Mouse (Mus musculus) embryonic facial prominence, embryonic 14.5 days (tissue): Measurements from ENCODE around the gene Fhad1. TPM values are rescaled to one million over a fixed set of nuclear protein-coding genes. Genes with fewer than 3 reads are reported as not detected.

Experiments used
- ATAC-seq: fragments of 200-750 bp; cut with Nextera tagmentation; 2 replicates; pipeline ENCODE4 v1.8.0; 2017; ENCODE audit warnings: low read depth, moderate number of reproducible peaks, moderate TSS enrichment
- DNase-seq: peaks from one replicate; pipeline ENCODE4 v3.0.0-alpha.2; 2015; ENCODE audit warnings: low spot score
- H3K27ac ChIP-seq: fragments of 300-500 bp; sonication (generic); replicated peaks from 2 replicates; pipeline ENCODE4 v1.5.1; 2014; ENCODE audit warnings: low read depth, mild to moderate bottlenecking, low read length, moderate library complexity
- H3K27me3 ChIP-seq: fragments of 300-500 bp; sonication (generic); replicated peaks from 2 replicates; pipeline ENCODE4 v1.6.1; 2014; ENCODE audit warnings: low read length; ENCODE audit not compliant: control insufficient read depth, insufficient read depth
- H3K36me3 ChIP-seq: fragments of 300-500 bp; sonication (generic); 2 replicates; pipeline ENCODE4 v1.6.1; 2014; ENCODE audit warnings: low read length, mixed read lengths; ENCODE audit not compliant: control insufficient read depth, insufficient read depth
- H3K4me1 ChIP-seq: fragments of 300-500 bp; sonication (generic); 2 replicates; pipeline ENCODE4 v1.6.1; 2014; ENCODE audit warnings: antibody characterized with exemption, low read length; ENCODE audit not compliant: control insufficient read depth, insufficient read depth
- H3K4me2 ChIP-seq: fragments of 300-500 bp; sonication (generic); 2 replicates; pipeline ENCODE4 v1.6.1; 2014; ENCODE audit warnings: low read depth, mild to moderate bottlenecking, low read length, moderate library complexity, mixed read lengths
- H3K4me3 ChIP-seq: fragments of 300-500 bp; sonication (generic); 2 replicates; pipeline ENCODE4 v1.5.1; 2014; ENCODE audit warnings: low read depth, mild to moderate bottlenecking, low read length
- H3K9ac ChIP-seq: fragments of 300-500 bp; sonication (generic); 2 replicates; pipeline ENCODE4 v1.6.1; 2014; ENCODE audit warnings: low read depth, mild to moderate bottlenecking, low read length, moderate library complexity, mixed read lengths
- H3K9me3 ChIP-seq: fragments of 300-500 bp; sonication (generic); 2 replicates; pipeline ENCODE4 v1.6.1; 2016; ENCODE audit warnings: low read length; ENCODE audit not compliant: control insufficient read depth
- WGBS: fragments of 180-500 bp; shearing (Covaris S2); extraction: QIAGEN DNeasy Blood & Tissue Kit; methylation state at CpG from one replicate; pipeline ENCODE4 v1.1.7; 2014; 5-methylcytosine and 5-hydroxymethylcytosine counted together
- polyA plus RNA-seq: library from polyadenylated mRNA; unstranded; fragments of >200 nt; fragmentation: Nextera tagmentation; extraction: Ambion mirVana; gene quantifications from 2 replicates; pipeline ENCODE4 v1.2.1, GENCODE M21; 2014

The Fhad1 gene
- polyA plus RNA-seq, 1 experiment from 2014 or later = 6.8 TPM

GRCm38 (mm10) chr4:141859351-141859750 is 155.5 kb downstream of the Fhad1 start:
- DNase-seq (no peak), ATAC-seq (no peak)
- Histone ChIP-seq H3K27me3 (no peaks in the 10 kb centered on the region), H3K9ac (no peak overlapping the region), H3K4me3 (no peak overlapping the region), H3K4me2 (no peak overlapping the region), H3K36me3 (peaks cover 16% of the 10 kb centered on the region; the same call in 1 of the 2 replicates), H3K9me3 (no peaks in the 10 kb centered on the region), H3K4me1 (no peaks in the 10 kb centered on the region), H3K27ac (no peak overlapping the region)
- 90% methylated on average over 11 of the region's 14 CpGs for WGBS

- Histone ChIP-seq H3K36me3 (peaks cover 16% of the 10 kb centered on the region; the same call in 1 of the 2 replicates), H3K9ac (no peak overlapping the region), H3K4me3 (no peak overlapping the region), H3K4me2 (no peak overlapping the region), H3K4me1 (no peaks in the 10 kb centered on the region), H3K27me3 (no peaks in the 10 kb centered on the region), H3K9me3 (no peaks in the 10 kb centered on the region), H3K27ac (no peak overlapping the region)
- DNase-seq = no peak
- no peak for ATAC-seq
- WGBS = 87% methylated on average over 20 of the region's 20 CpGs
Observed at GRCm38 (mm10) chr4:141858501-141858900, 156.4 kb downstream of the Fhad1 start.

GRCm38 (mm10) chr4:141857422-141857930 is 157.4 kb downstream of the Fhad1 start:
- ATAC-seq = peak; percentile 85

GRCm38 (mm10) chr4:141853437-141853836 is 161.4 kb downstream of the Fhad1 start:
- H3K4me1 ChIP-seq = no peaks in the 10 kb centered on the region
- no peak overlapping the region for H3K9ac ChIP-seq
- H3K36me3 ChIP-seq = no peaks in the 10 kb centered on the region
- no peak overlapping the region for H3K4me3 ChIP-seq
- H3K27ac ChIP-seq = no peak overlapping the region
- no peaks in the 10 kb centered on the region for H3K27me3 ChIP-seq
- H3K9me3 ChIP-seq = no peaks in the 10 kb centered on the region
- ATAC-seq (no peak), DNase-seq (peak; percentile 64)
- 76% methylated on average over 9 of the region's 9 CpGs for WGBS
- H3K4me2 ChIP-seq = no peak overlapping the region

More at GRCm38 (mm10) chr4:141857422-141857930, 157.4 kb downstream of the Fhad1 start:
- WGBS = 13% methylated on average over 10 of the region's 10 CpGs
- Histone ChIP-seq H3K4me3 (no peak overlapping the region), H3K4me2 (no peak overlapping the region), H3K36me3 (peaks cover 16% of the 10 kb centered on the region; the same call in 1 of the 2 replicates), H3K27ac (no peak overlapping the region), H3K4me1 (no peaks in the 10 kb centered on the region), H3K9ac (no peak overlapping the region), H3K27me3 (no peaks in the 10 kb centered on the region), H3K9me3 (no peaks in the 10 kb centered on the region)
- DNase-seq = peak; percentile 83

GRCm38 (mm10) chr4:141845999-141846398 is 168.9 kb downstream of the Fhad1 start, which contains the start of gene Ctrc:
Gene Ctrc, minus strand, starts transcription at chr4:141846359.
- Histone ChIP-seq H3K27me3 (no peaks in the 10 kb centered on the region), H3K4me3 (no peak within 1 kb of the TSS), H3K9ac (no peak within 1 kb of the TSS), H3K4me2 (no peak within 1 kb of the TSS), H3K27ac (no peak within 1 kb of the TSS), H3K4me1 (no peaks in the 10 kb centered on the region), H3K36me3 (no peaks in the 10 kb centered on the region), H3K9me3 (no peaks in the 10 kb centered on the region)
- no peak for ATAC-seq
- WGBS = 77% methylated on average over 6 of the region's 6 CpGs
- no peak for DNase-seq

Other genes starting within 250 kb of the Fhad1 start
- gene Dnajc16, start 224.2 kb downstream of the Fhad1 start, polyA plus RNA-seq = 3.1 and 4.0 TPM in 2 replicates
- gene Casp9, start 221.5 kb downstream of the Fhad1 start, polyA plus RNA-seq = 10.3 and 14.2 TPM in 2 replicates
- not detected in 2 replicates for gene Cela2a, start 188.9 kb downstream of the Fhad1 start, polyA plus RNA-seq
- not detected in 2 replicates for gene Ctrc, start 168.7 kb downstream of the Fhad1 start, polyA plus RNA-seq
- gene Efhd2, start 140.2 kb downstream of the Fhad1 start, polyA plus RNA-seq = 61.6 and 62.1 TPM in 2 replicates
- 14.6 and 14.9 TPM in 2 replicates for gene Tmem51, start 69.2 kb upstream of the Fhad1 start, polyA plus RNA-seq
- 11.7 and 11.9 TPM in 2 replicates for gene Kazn, start 224.3 kb upstream of the Fhad1 start, polyA plus RNA-seq